Mouse (Mus musculus) CH12.LX (cell line): ENCODE measurements at regions not wholly inside any gene's neighbourhood (a gene's known extent, or its start where the extent isn't known, plus 50 kb on each side); places are given as distances from the start of the nearest gene placed in this dataset.

ENCODE experiments used
- DNase-seq: peaks from one replicate; pipeline ENCODE4 v3.0.0-alpha.2; 2013; ENCODE audit errors: extremely low read depth
- H3K27ac ChIP-seq: 2 replicates; pipeline ENCODE4 v1.5.1; 2012; ENCODE audit warnings: low read depth, mild to moderate bottlenecking, control low read depth, moderate library complexity; ENCODE audit not compliant: insufficient read depth
- H3K27me3 ChIP-seq: replicated peaks from 2 replicates; pipeline ENCODE3; 2012; ENCODE audit warnings: inconsistent platforms
- H3K36me3 ChIP-seq, 2 experiments: replicated peaks in 1 of 2; 2 replicates each; pipeline versions ENCODE3 to v1.6.1; 2012; ENCODE audit warnings: inconsistent platforms in 1 of 2, low read length in 1 of 2, mild to moderate bottlenecking in 1 of 2, mixed read lengths in 1 of 2, moderate library complexity in 1 of 2; ENCODE audit not compliant: control insufficient read depth in 1 of 2, insufficient read depth in 1 of 2
- H3K4me1 ChIP-seq, 2 experiments: 2 replicates each; pipeline ENCODE4 v1.6.1; 2012; ENCODE audit warnings: inconsistent platforms in 1 of 2, moderate library complexity in 1 of 2; ENCODE audit not compliant: insufficient read depth in 2 of 2, control insufficient read depth in 1 of 2
- H3K4me2 ChIP-seq: 2 replicates; pipeline ENCODE4 v1.6.1; 2012; ENCODE audit warnings: low read depth, mild to moderate bottlenecking, control low read depth; ENCODE audit not compliant: poor library complexity, insufficient read depth, severe bottlenecking
- H3K4me3 ChIP-seq, 3 experiments: fragments of 150-350 bp in 1 of 3; sonication (generic) in 1 of 3; replicated peaks in 1 of 3; 2 replicates each; pipeline versions ENCODE3 to v1.5.1; 2011 to 2012; ENCODE audit warnings: low read depth in 2 of 3, low read length in 2 of 3, mild to moderate bottlenecking in 2 of 3, moderate library complexity in 2 of 3, control low read depth in 1 of 3, improper control_type of control experiment in 1 of 3, inconsistent platforms in 1 of 3, mixed read lengths in 1 of 3; ENCODE audit not compliant: poor library complexity in 1 of 3
- H3K79me2 ChIP-seq: replicated peaks from 2 replicates; pipeline ENCODE4 v1.6.1; 2012; ENCODE audit warnings: mild to moderate bottlenecking, moderate library complexity; ENCODE audit not compliant: control insufficient read depth, poor library complexity, insufficient read depth, severe bottlenecking; ENCODE audit errors: extremely low read depth
- H3K9ac ChIP-seq: 2 replicates; pipeline ENCODE4 v1.6.1; 2012; ENCODE audit warnings: low read depth, mild to moderate bottlenecking, control low read depth, moderate library complexity; ENCODE audit not compliant: insufficient read depth
- H3K9me3 ChIP-seq: replicated peaks from 2 replicates; pipeline ENCODE3; 2012; ENCODE audit warnings: low read length, inconsistent platforms, mixed read lengths
- BHLHE40 ChIP-seq: IDR thresholded peaks from 2 replicates; pipeline ENCODE4 v1.6.1; 2011; ENCODE audit warnings: mild to moderate bottlenecking, low read depth, low read length, improper control_type of control experiment
- CHD1 ChIP-seq: IDR thresholded peaks from 2 replicates; pipeline ENCODE4 v1.6.1; 2012; ENCODE audit warnings: low read depth, low read length, improper control_type of control experiment, inconsistent platforms
- CHD2 ChIP-seq: IDR thresholded peaks from 2 replicates; pipeline ENCODE4 v1.6.1; 2011; ENCODE audit warnings: low read length, improper control_type of control experiment
- CTCF ChIP-seq, 2 experiments: IDR thresholded peaks in 1 of 2; conservative IDR thresholded peaks in 1 of 2; 2 replicates each; pipeline ENCODE4 v1.5.1; 2011 to 2012; ENCODE audit warnings: low read depth in 2 of 2, low read length in 2 of 2, improper control_type of control experiment in 1 of 2, inconsistent platforms in 1 of 2, mild to moderate bottlenecking in 1 of 2, moderate library complexity in 1 of 2
- E2F4 ChIP-seq: IDR thresholded peaks from 2 replicates; pipeline ENCODE4 v1.6.1; 2011; ENCODE audit warnings: low read depth, low read length, improper control_type of control experiment; ENCODE audit not compliant: insufficient replicate concordance
- ELF1 ChIP-seq: IDR thresholded peaks from 2 replicates; pipeline ENCODE4 v1.6.1; 2014; ENCODE audit warnings: low read depth, mild to moderate bottlenecking, inconsistent platforms, low read length, improper control_type of control experiment
- EP300 ChIP-seq: IDR thresholded peaks from 2 replicates; pipeline ENCODE4 v1.6.1; 2011; ENCODE audit warnings: low read length, improper control_type of control experiment
- ETS1 ChIP-seq: conservative IDR thresholded peaks from 2 replicates; pipeline ENCODE4 v1.6.1; 2012; ENCODE audit warnings: low read depth, mild to moderate bottlenecking, inconsistent platforms, low read length, improper control_type of control experiment, moderate library complexity
- GABPA ChIP-seq: IDR thresholded peaks from 2 replicates; pipeline ENCODE4 v1.6.1; 2012; ENCODE audit warnings: low read depth, low read length, improper control_type of control experiment, inconsistent platforms; ENCODE audit not compliant: insufficient replicate concordance
- HCFC1 ChIP-seq: IDR thresholded peaks from 2 replicates; pipeline ENCODE4 v1.6.1; 2012; ENCODE audit warnings: low read depth, mild to moderate bottlenecking, inconsistent platforms, low read length, improper control_type of control experiment
- IRF4 ChIP-seq: IDR thresholded peaks from 2 replicates; pipeline ENCODE4 v1.6.1; 2014; ENCODE audit warnings: low read depth, mild to moderate bottlenecking, inconsistent platforms, low read length, improper control_type of control experiment
- JUN ChIP-seq: IDR thresholded peaks from 2 replicates; pipeline ENCODE4 v1.6.1; 2011; ENCODE audit warnings: low read depth, mild to moderate bottlenecking, low read length, improper control_type of control experiment, moderate library complexity; ENCODE audit not compliant: insufficient read depth
- JUND ChIP-seq: conservative IDR thresholded peaks from 2 replicates; pipeline ENCODE4 v1.6.1; 2011; ENCODE audit warnings: low read depth, low read length, improper control_type of control experiment
- MAFK ChIP-seq: IDR thresholded peaks from 2 replicates; pipeline ENCODE4 v1.6.1; 2011; ENCODE audit warnings: low read length, improper control_type of control experiment; ENCODE audit not compliant: insufficient replicate concordance
- MAX ChIP-seq: IDR thresholded peaks from 2 replicates; pipeline ENCODE4 v1.6.1; 2011; ENCODE audit warnings: low read length, improper control_type of control experiment
- MAZ ChIP-seq: IDR thresholded peaks from 2 replicates; pipeline ENCODE4 v1.6.1; 2012; ENCODE audit warnings: low read depth, mild to moderate bottlenecking, inconsistent platforms, low read length, improper control_type of control experiment, moderate library complexity
- MXI1 ChIP-seq: IDR thresholded peaks from 2 replicates; pipeline ENCODE4 v1.6.1; 2011; ENCODE audit warnings: mild to moderate bottlenecking, low read depth, low read length, improper control_type of control experiment
- MYC ChIP-seq: IDR thresholded peaks from 2 replicates; pipeline ENCODE4 v1.6.1; 2011; ENCODE audit warnings: low read depth, mild to moderate bottlenecking, improper control_type of control experiment, low read length
- NELFE ChIP-seq: IDR thresholded peaks from 2 replicates; pipeline ENCODE4 v1.6.1; 2011; ENCODE audit warnings: low read depth, low read length, improper control_type of control experiment
- PAX5 ChIP-seq: IDR thresholded peaks from 2 replicates; pipeline ENCODE4 v1.6.1; 2012; ENCODE audit warnings: low read length, inconsistent platforms, mixed read lengths
- POLR2A ChIP-seq: IDR thresholded peaks from 2 replicates; pipeline ENCODE4 v1.6.1; 2011; ENCODE audit warnings: low read depth, mild to moderate bottlenecking, improper control_type of control experiment, low read length
- POLR2AphosphoS2 ChIP-seq: IDR thresholded peaks from 2 replicates; pipeline ENCODE4 v1.6.1; 2011; ENCODE audit warnings: low read depth, low read length, improper control_type of control experiment
- RAD21 ChIP-seq: IDR thresholded peaks from 2 replicates; pipeline ENCODE4 v1.6.1; 2011; ENCODE audit warnings: low read depth, mild to moderate bottlenecking, low read length, improper control_type of control experiment, moderate library complexity
- RCOR1 ChIP-seq: conservative IDR thresholded peaks from 2 replicates; pipeline ENCODE4 v1.6.1; 2012; ENCODE audit warnings: low read depth, mild to moderate bottlenecking, inconsistent platforms, low read length, improper control_type of control experiment
- SIN3A ChIP-seq: IDR thresholded peaks from 2 replicates; pipeline ENCODE4 v1.6.1; 2012; ENCODE audit warnings: low read length, improper control_type of control experiment, inconsistent platforms
- SMC3 ChIP-seq: IDR thresholded peaks from 2 replicates; pipeline ENCODE4 v1.6.1; 2011; ENCODE audit warnings: low read depth, low read length, improper control_type of control experiment
- TCF12 ChIP-seq: IDR thresholded peaks from 2 replicates; pipeline ENCODE4 v1.6.1; 2014; ENCODE audit warnings: low read depth, mild to moderate bottlenecking, inconsistent platforms, low read length, improper control_type of control experiment
- USF2 ChIP-seq: conservative IDR thresholded peaks from 2 replicates; pipeline ENCODE4 v1.6.1; 2011; ENCODE audit warnings: low read depth, low read length, improper control_type of control experiment
- ZC3H11A ChIP-seq: IDR thresholded peaks from 2 replicates; pipeline ENCODE4 v1.6.1; 2012; ENCODE audit warnings: low read depth, mild to moderate bottlenecking, inconsistent platforms, low read length, improper control_type of control experiment
- ZKSCAN1 ChIP-seq: IDR thresholded peaks from 2 replicates; pipeline ENCODE4 v1.6.1; 2012; ENCODE audit warnings: low read depth, inconsistent platforms, low read length, improper control_type of control experiment, borderline replicate concordance
- dilution Hi-C: fragments of 300-500 bp; cut with MboI; formaldehyde crosslinking; loops from 2 replicates; pipeline ENCODE4 v1.14.3; 2020; ENCODE audit warnings: low sequenced_read_pairs; ENCODE audit not compliant: extremely low pct_unique_long_range_greater_than_20kb, extremely low pct_ligation_motif_present
- in situ Hi-C: fragments of 300-500 bp; cut with MboI; formaldehyde crosslinking; loops from 3 replicates; pipeline ENCODE4 v1.14.3; 2019; ENCODE audit warnings: low sequenced_read_pairs, low pct_ligation_motif_present, low pct_unique_long_range_greater_than_20kb, mixed read lengths

- peaks cover 3% of the 10 kb centered on the region for H3K27me3 ChIP-seq
- H3K79me2 ChIP-seq, result no peaks in the 10 kb centered on the region
- TF ChIP-seq ZKSCAN1 (peak; percentile 44; the same call in 1 of the 2 replicates), NELFE (no peak)
- H3K4me1 ChIP-seq, result peaks cover 11 to 24% of the 10 kb centered on the region in 2 experiments
- in situ Hi-C loops (loop anchor here (25.0 kb wide), 1 partner anchor 129 kb away; no protein-coding TSS in a partner anchor), dilution Hi-C loops (no loop called here)
- no peak overlapping the region for H3K9ac ChIP-seq
- H3K27ac ChIP-seq, result no peak overlapping the region
- peak overlapping the region; percentile 60; the same call in 1 of the 2 replicates for H3K4me2 ChIP-seq
- H3K9me3 ChIP-seq, result no peaks in the 10 kb centered on the region
- DNase-seq, result no peak
- H3K36me3 ChIP-seq, result no peaks in the 10 kb centered on the region
- peak overlapping the region in 1 of 3 experiments; percentile 43 for H3K4me3 ChIP-seq
Measured at GRCm38 (mm10) chr15:36716686-36717038, 290.9 kb downstream of the Zfp706 start.

GRCm38 (mm10) chr15:36715745-36716685, 291.6 kb downstream of the Zfp706 start:
- no peaks in the 10 kb centered on the region for H3K79me2 ChIP-seq
- H3K9ac ChIP-seq, result peak overlapping the region; percentile 46
- dilution Hi-C loops, result no loop called here
- H3K4me1 ChIP-seq, result peaks cover 11 to 24% of the 10 kb centered on the region in 2 experiments
- in situ Hi-C loops, result loop anchor here (25.0 kb wide), 1 partner anchor 129 kb away; no protein-coding TSS in a partner anchor
- H3K4me3 ChIP-seq, result peak overlapping the region; percentile 29 to 47 (median 43)
- H3K27me3 ChIP-seq, result peaks cover 2% of the 10 kb centered on the region
- H3K27ac ChIP-seq, result no peak overlapping the region
- no peaks in the 10 kb centered on the region for H3K36me3 ChIP-seq
- peak; percentile 78 for DNase-seq
- no peaks in the 10 kb centered on the region for H3K9me3 ChIP-seq
- H3K4me2 ChIP-seq, result peak overlapping the region; percentile 91
- TF ChIP-seq HCFC1 (peak; percentile 11; the same call in 1 of the 2 replicates), RAD21 (peak; percentile 76), MYC (0 out of 2 replicates have a peak, but pooled peaks have one; percentile 45), IRF4 (peak; percentile 47), JUND (peak; percentile 58), SIN3A (peak; percentile 81), TCF12 (no peak), CHD1 (peak; percentile 56; the same call in 1 of the 2 replicates), SMC3 (peak; percentile 63), ZC3H11A (no peak), MAX (peak; percentile 48; the same call in 1 of the 2 replicates), EP300 (peak; percentile 49; the same call in 1 of the 2 replicates), CHD2 (no peak), BHLHE40 (peak; percentile 70), POLR2AphosphoS2 (no peak), RCOR1 (no peak), E2F4 (no peak), ELF1 (peak; percentile 43; the same call in 1 of the 2 replicates), GABPA (no peak), PAX5 (no peak), ETS1 (peak; percentile 64; the same call in 1 of the 2 replicates), MAFK (no peak), MXI1 (peak; percentile 38; the same call in 1 of the 2 replicates), USF2 (peak; percentile 34; the same call in 1 of the 2 replicates), ZKSCAN1 (no peak), MAZ (no peak), CTCF (conservative IDR thresholded peaks at IDR 0.05 in 1 of 2, IDR thresholded peaks at IDR 0.05 in 1 of 2; ENCODE audit: low read depth in 2 of 2, low read length in 2 of 2) (peak; percentile 87 to 96), POLR2A (no peak), JUN (peak; percentile 46; the same call in 1 of the 2 replicates), NELFE (0 out of 2 replicates have a peak, but pooled peaks have one; percentile 7)
